Mouse (Mus musculus): ENCODE measurements around the gene Gm10563. TPM values are rescaled to one million over a fixed set of nuclear protein-coding genes. Genes with fewer than 3 reads are reported as not detected.

Gm10563 gene
- polyA plus RNA-seq, 2 experiments: not detected

- DNase-seq (ENCODE audit: low read depth in 3 of 3, low spot score in 3 of 3) (no peak), ATAC-seq (ENCODE audit: insufficient read depth) (no peak)
- H3K4me3 ChIP-seq (ENCODE audit: insufficient read depth in 1 of 2, low read depth in 2 of 2, low read length in 2 of 2): no peak overlapping the region
These were observed 62.8 kb downstream of the Gm10563 start for GRCm38 (mm10) chr4:155582279-155582905.

GRCm38 (mm10) chr4:155580420-155580819 lies 64.8 kb downstream of the Gm10563 start:
- DNase-seq (ENCODE audit: low read depth in 3 of 3, low spot score in 3 of 3) (no peak), ATAC-seq (ENCODE audit: insufficient read depth) (no peak)
- H3K4me2 ChIP-seq (ENCODE audit: low read depth): no peak overlapping the region
- no peak overlapping the region for H3K4me3 ChIP-seq (ENCODE audit: insufficient read depth in 1 of 2, low read depth in 2 of 2, low read length in 2 of 2)
- H3K36me3 ChIP-seq (replicated peaks; ENCODE audit: control insufficient read depth, insufficient read depth, low read depth): peaks cover 11% of the 10 kb centered on the region
- WGBS (ENCODE audit: insufficient replicate concordance): 23% methylated on average over 1 of the region's 1 CpGs
- H3K27ac ChIP-seq: no peak overlapping the region
- H3K9me3 ChIP-seq (ENCODE audit: control insufficient read depth, low read length): no peaks in the 10 kb centered on the region
- no peaks in the 10 kb centered on the region for H3K27me3 ChIP-seq (ENCODE audit: control insufficient read depth, insufficient read depth, low read length)
- TF ChIP-seq CTCF (IDR thresholded peaks at IDR 0.05; ENCODE audit: low read depth): peak; percentile 86
- no peak for TF ChIP-seq EP300 (IDR thresholded peaks at IDR 0.05; ENCODE audit: low read depth)
- H3K9ac ChIP-seq (replicated peaks): no peak overlapping the region
- H3K4me1 ChIP-seq (replicated peaks; ENCODE audit: control insufficient read depth in 2 of 2, insufficient read depth in 2 of 2, low read length in 1 of 2): no peaks in the 10 kb centered on the region

More at GRCm38 (mm10) chr4:155582279-155582905, 62.8 kb downstream of the Gm10563 start:
- no peaks in the 10 kb centered on the region for H3K4me1 ChIP-seq (replicated peaks; ENCODE audit: control insufficient read depth in 2 of 2, insufficient read depth in 2 of 2, low read length in 1 of 2)
- no peaks in the 10 kb centered on the region for H3K27me3 ChIP-seq (ENCODE audit: control insufficient read depth, insufficient read depth, low read length)
- no peaks in the 10 kb centered on the region for H3K9me3 ChIP-seq (ENCODE audit: control insufficient read depth, low read length)
- H3K9ac ChIP-seq (replicated peaks): no peak overlapping the region
- 70% methylated on average over 6 of the region's 6 CpGs for WGBS (ENCODE audit: insufficient replicate concordance)
- H3K27ac ChIP-seq: no peak overlapping the region
- H3K4me2 ChIP-seq (ENCODE audit: low read depth): no peak overlapping the region
- peaks cover 8% of the 10 kb centered on the region for H3K36me3 ChIP-seq (replicated peaks; ENCODE audit: control insufficient read depth, insufficient read depth, low read depth)
- no peak for TF ChIP-seq CTCF (IDR thresholded peaks at IDR 0.05; ENCODE audit: low read depth)
- TF ChIP-seq EP300 (IDR thresholded peaks at IDR 0.05; ENCODE audit: low read depth): no peak

- H3K4me3 ChIP-seq (ENCODE audit: insufficient read depth in 1 of 2, low read depth in 2 of 2, low read length in 2 of 2): no peak overlapping the region
- DNase-seq (ENCODE audit: low read depth in 3 of 3, low spot score in 3 of 3) (no peak), ATAC-seq (ENCODE audit: insufficient read depth) (no peak)
- no peaks in the 10 kb centered on the region for H3K9me3 ChIP-seq (ENCODE audit: control insufficient read depth, low read length)
- H3K36me3 ChIP-seq (replicated peaks; ENCODE audit: control insufficient read depth, insufficient read depth, low read depth): peaks cover 3% of the 10 kb centered on the region; the same call in 1 of the 2 replicates
- WGBS (ENCODE audit: insufficient replicate concordance): 69% methylated on average over 7 of the region's 7 CpGs
- no peak overlapping the region for H3K27ac ChIP-seq
- H3K9ac ChIP-seq (replicated peaks): no peak overlapping the region
- TF ChIP-seq CTCF (IDR thresholded peaks at IDR 0.05; ENCODE audit: low read depth) (no peak), EP300 (IDR thresholded peaks at IDR 0.05; ENCODE audit: low read depth) (no peak)
- no peaks in the 10 kb centered on the region; a peak in 1 of 4 replicates for H3K4me1 ChIP-seq (replicated peaks; ENCODE audit: control insufficient read depth in 2 of 2, insufficient read depth in 2 of 2, low read length in 1 of 2)
- H3K4me2 ChIP-seq (ENCODE audit: low read depth): no peak overlapping the region
- H3K27me3 ChIP-seq (ENCODE audit: control insufficient read depth, insufficient read depth, low read length): no peaks in the 10 kb centered on the region
These were observed 66.7 kb downstream of the Gm10563 start for GRCm38 (mm10) chr4:155578336-155579125.

- Histone ChIP-seq H3K9ac (replicated peaks) (no peak overlapping the region), H3K4me1 (replicated peaks; ENCODE audit: control insufficient read depth in 2 of 2, insufficient read depth in 2 of 2, low read length in 1 of 2) (peaks cover 0 to 3% of the 10 kb centered on the region in 2 experiments; a peak in 1 of 4 replicates), H3K27me3 (ENCODE audit: control insufficient read depth, insufficient read depth, low read length) (no peaks in the 10 kb centered on the region), H3K9me3 (ENCODE audit: control insufficient read depth, low read length) (no peaks in the 10 kb centered on the region), H3K36me3 (replicated peaks; ENCODE audit: control insufficient read depth, insufficient read depth, low read depth) (peaks cover 3% of the 10 kb centered on the region; the same call in 1 of the 2 replicates), H3K4me2 (ENCODE audit: low read depth) (no peak overlapping the region), H3K27ac (no peak overlapping the region), H3K4me3 (ENCODE audit: insufficient read depth in 1 of 2, low read depth in 2 of 2, low read length in 2 of 2) (no peak overlapping the region)
- DNase-seq (ENCODE audit: low read depth in 3 of 3, low spot score in 3 of 3) (no peak), ATAC-seq (ENCODE audit: insufficient read depth) (no peak)
- TF ChIP-seq CTCF (IDR thresholded peaks at IDR 0.05; ENCODE audit: low read depth) (no peak), EP300 (IDR thresholded peaks at IDR 0.05; ENCODE audit: low read depth) (no peak)
- 58% methylated on average over 5 of the region's 5 CpGs for WGBS (ENCODE audit: insufficient replicate concordance)
These were observed 67.5 kb downstream of the Gm10563 start for GRCm38 (mm10) chr4:155577741-155578140.

GRCm38 (mm10) chr4:155577132-155577531 lies 68.1 kb downstream of the Gm10563 start:
- Histone ChIP-seq H3K4me3 (ENCODE audit: insufficient read depth in 1 of 2, low read depth in 2 of 2, low read length in 2 of 2) (no peak overlapping the region), H3K9me3 (ENCODE audit: control insufficient read depth, low read length) (no peaks in the 10 kb centered on the region), H3K4me2 (ENCODE audit: low read depth) (no peak overlapping the region), H3K4me1 (replicated peaks; ENCODE audit: control insufficient read depth in 2 of 2, insufficient read depth in 2 of 2, low read length in 1 of 2) (peaks cover 0 to 3% of the 10 kb centered on the region in 2 experiments; a peak in 1 of 4 replicates), H3K27me3 (ENCODE audit: control insufficient read depth, insufficient read depth, low read length) (no peaks in the 10 kb centered on the region), H3K9ac (replicated peaks) (no peak overlapping the region), H3K36me3 (replicated peaks; ENCODE audit: control insufficient read depth, insufficient read depth, low read depth) (peaks cover 3% of the 10 kb centered on the region; the same call in 1 of the 2 replicates), H3K27ac (no peak overlapping the region)
- 80% methylated on average over 9 of the region's 9 CpGs for WGBS (ENCODE audit: insufficient replicate concordance)
- no peak for ATAC-seq (ENCODE audit: insufficient read depth)
- DNase-seq (ENCODE audit: low read depth in 3 of 3, low spot score in 3 of 3): no peak
- TF ChIP-seq CTCF (IDR thresholded peaks at IDR 0.05; ENCODE audit: low read depth): no peak
- TF ChIP-seq EP300 (IDR thresholded peaks at IDR 0.05; ENCODE audit: low read depth): no peak

Measured in liver, embryonic 14.5 days (tissue).